Mouse (Mus musculus) hindbrain, embryonic 13.5 days (tissue): ENCODE results near the gene Slc39a7. TPM values are rescaled to one million over a fixed set of nuclear protein-coding genes. Genes with fewer than 3 reads are reported as not detected.

Experiments used
- ATAC-seq: fragments of 200-750 bp; cut with Nextera tagmentation; 2 replicates; pipeline ENCODE4 v1.8.0; 2017; ENCODE audit warnings: moderate TSS enrichment; ENCODE audit not compliant: low FRiP score
- H3K27ac ChIP-seq: fragments of 300-500 bp; sonication (generic); 2 replicates; pipeline ENCODE4 v1.5.1; 2015; ENCODE audit warnings: inconsistent platforms, mild to moderate bottlenecking, moderate library complexity
- H3K27me3 ChIP-seq: fragments of 300-500 bp; sonication (generic); 2 replicates; pipeline ENCODE4 v1.6.1; 2015; ENCODE audit warnings: mild to moderate bottlenecking, inconsistent platforms
- H3K36me3 ChIP-seq: fragments of 300-500 bp; sonication (generic); 2 replicates; pipeline ENCODE4 v1.6.1; 2015; ENCODE audit warnings: mild to moderate bottlenecking, inconsistent platforms
- H3K4me1 ChIP-seq: fragments of 300-500 bp; sonication (generic); replicated peaks from 2 replicates; pipeline ENCODE4 v1.6.1; 2015; ENCODE audit warnings: inconsistent platforms
- H3K4me2 ChIP-seq: fragments of 300-500 bp; sonication (generic); 2 replicates; pipeline ENCODE4 v1.6.1; 2015; ENCODE audit warnings: inconsistent platforms, mild to moderate bottlenecking, moderate library complexity
- H3K4me3 ChIP-seq: fragments of 300-500 bp; sonication (generic); 2 replicates; pipeline ENCODE4 v1.5.1; 2015; ENCODE audit warnings: mild to moderate bottlenecking, inconsistent platforms
- H3K9ac ChIP-seq: fragments of 300-500 bp; sonication (generic); 2 replicates; pipeline ENCODE4 v1.6.1; 2015; ENCODE audit warnings: mild to moderate bottlenecking, inconsistent platforms
- H3K9me3 ChIP-seq: fragments of 300-500 bp; sonication (generic); 2 replicates; pipeline ENCODE4 v1.6.1; 2016; ENCODE audit warnings: inconsistent platforms
- WGBS: fragments of 180-500 bp; shearing (Covaris S2); methylation state at CpG from one replicate; pipeline ENCODE4 v1.1.7; 2015; 5-methylcytosine and 5-hydroxymethylcytosine counted together
- polyA plus RNA-seq: library from polyadenylated mRNA; unstranded; fragments of >200 nt; fragmentation: Nextera tagmentation; extraction: Ambion mirVana; gene quantifications from 2 replicates; pipeline ENCODE4 v1.2.1, GENCODE M21; 2015

The Slc39a7 gene
- polyA plus RNA-seq, 1 experiment from 2014 or later: 164 TPM

GRCm38 (mm10) chr17:34038878-34039561 is 7.5 kb upstream of the Slc39a7 start, which contains the start of gene Col11a2:
TSS of gene Col11a2 (plus strand) at chr17:34039437.
- Histone ChIP-seq H3K9me3 (no peaks in the 10 kb centered on the region), H3K4me3 (peak within 1 kb of the TSS; percentile 29), H3K27ac (0 out of 2 replicates have a peak within 1 kb of the TSS, but pooled peaks have one; percentile 1), H3K9ac (peak within 1 kb of the TSS; percentile 68), H3K4me2 (peak within 1 kb of the TSS; percentile 54), H3K4me1 (peaks cover 45% of the 10 kb centered on the region), H3K27me3 (peaks cover 12% of the 10 kb centered on the region; the same call in 1 of the 2 replicates), H3K36me3 (peaks cover 41% of the 10 kb centered on the region)
- ATAC-seq: peak; percentile 63
- WGBS: 12% methylated on average over 28 of the region's 28 CpGs

DNA sequence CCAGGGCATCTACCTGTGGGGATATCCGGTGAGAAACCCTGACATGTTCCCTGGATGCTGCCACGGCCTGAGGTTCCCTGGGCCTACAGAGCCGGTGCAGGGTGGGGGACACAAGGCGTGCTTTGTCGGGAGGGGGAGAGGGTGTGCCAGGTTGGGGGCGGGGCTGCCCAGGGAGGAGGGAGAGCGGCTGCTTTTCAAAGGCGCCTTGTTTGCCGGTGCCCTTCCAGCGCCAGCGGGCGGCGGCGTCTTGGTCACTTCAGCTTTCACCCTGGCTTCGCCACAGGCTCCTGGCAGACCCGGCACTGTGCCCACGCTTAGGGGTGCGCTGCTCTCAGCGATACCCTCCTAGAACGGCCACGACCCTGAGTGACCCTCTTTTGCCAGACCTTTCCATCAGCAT is 7.0 kb upstream of the Slc39a7 start:
- peak overlapping the region; percentile 54 for H3K4me2 ChIP-seq
- H3K4me1 ChIP-seq: peaks cover 50% of the 10 kb centered on the region
- no peaks in the 10 kb centered on the region for H3K9me3 ChIP-seq
- 0 out of 2 replicates have a peak overlapping the region, but pooled peaks have one; percentile 1 for H3K27ac ChIP-seq
- ATAC-seq: peak; percentile 22; the same call in 1 of the 2 replicates
- H3K36me3 ChIP-seq: peaks cover 43% of the 10 kb centered on the region
- peak overlapping the region; percentile 68 for H3K9ac ChIP-seq
- peaks cover 12% of the 10 kb centered on the region; the same call in 1 of the 2 replicates for H3K27me3 ChIP-seq
- H3K4me3 ChIP-seq: peak overlapping the region; percentile 29
- 11% methylated on average over 20 of the region's 21 CpGs for WGBS

DNA sequence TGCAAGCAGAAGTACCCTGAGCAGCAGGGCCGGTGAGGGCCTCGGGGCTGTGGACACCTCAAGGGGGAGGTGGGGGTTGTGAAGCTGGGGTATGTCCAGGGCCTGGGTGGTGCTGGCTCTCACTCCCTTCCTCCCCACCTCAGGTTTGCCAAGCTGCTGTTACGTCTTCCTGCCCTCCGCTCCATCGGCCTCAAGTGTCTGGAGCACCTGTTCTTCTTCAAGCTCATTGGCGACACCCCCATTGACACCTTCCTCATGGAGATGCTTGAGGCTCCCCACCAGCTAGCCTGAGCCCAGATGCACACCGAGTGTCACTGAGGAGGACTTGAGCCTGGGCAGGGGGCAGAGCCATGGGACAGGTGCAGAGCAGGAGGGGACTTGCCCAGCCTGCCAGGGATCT is 5.8 kb upstream of the Slc39a7 start:
- Histone ChIP-seq H3K4me2 (no peak overlapping the region), H3K4me1 (peaks cover 62% of the 10 kb centered on the region), H3K27ac (no peak overlapping the region), H3K9ac (no peak overlapping the region), H3K36me3 (peaks cover 43% of the 10 kb centered on the region), H3K27me3 (peaks cover 12% of the 10 kb centered on the region; the same call in 1 of the 2 replicates), H3K9me3 (no peaks in the 10 kb centered on the region), H3K4me3 (no peak overlapping the region)
- no peak for ATAC-seq
- 91% methylated on average over 7 of the region's 7 CpGs for WGBS

- WGBS: 83% methylated on average over 10 of the region's 10 CpGs
- Histone ChIP-seq H3K27me3 (peaks cover 12% of the 10 kb centered on the region; the same call in 1 of the 2 replicates), H3K4me2 (no peak overlapping the region), H3K9ac (no peak overlapping the region), H3K36me3 (peaks cover 43% of the 10 kb centered on the region), H3K9me3 (no peaks in the 10 kb centered on the region), H3K4me1 (peaks cover 57% of the 10 kb centered on the region), H3K27ac (no peak overlapping the region), H3K4me3 (no peak overlapping the region)
- ATAC-seq: no peak
Measured at GRCm38 (mm10) chr17:34036647-34037046, 5.2 kb upstream of the Slc39a7 start.

DNA sequence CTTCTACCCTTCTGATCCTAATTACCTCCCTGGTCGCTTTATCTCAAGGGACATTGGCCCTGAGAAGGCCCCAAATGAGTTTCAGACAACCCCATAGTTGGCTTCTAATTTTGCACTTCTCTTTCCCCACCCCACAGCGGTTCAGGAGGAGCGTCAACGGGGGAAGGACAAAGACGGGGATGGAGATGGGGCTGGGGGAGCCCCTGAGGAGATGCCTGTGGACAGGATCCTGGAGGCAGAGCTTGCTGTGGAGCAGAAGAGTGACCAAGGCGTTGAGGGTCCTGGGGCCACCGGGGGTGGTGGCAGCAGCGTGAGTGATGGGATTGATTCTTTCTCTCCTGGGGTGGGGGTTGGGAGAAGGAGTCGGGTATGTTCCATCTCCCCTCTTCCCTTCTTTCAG is 4.0 kb upstream of the Slc39a7 start:
- Histone ChIP-seq H3K4me3 (no peak overlapping the region), H3K9me3 (no peaks in the 10 kb centered on the region), H3K36me3 (peaks cover 43% of the 10 kb centered on the region), H3K27me3 (peaks cover 8% of the 10 kb centered on the region; the same call in 1 of the 2 replicates), H3K9ac (no peak overlapping the region), H3K4me1 (peaks cover 50% of the 10 kb centered on the region), H3K27ac (no peak overlapping the region), H3K4me2 (no peak overlapping the region)
- ATAC-seq: no peak
- 87% methylated on average over 9 of the region's 9 CpGs for WGBS

- H3K27me3 ChIP-seq: peaks cover 8% of the 10 kb centered on the region; the same call in 1 of the 2 replicates
- WGBS: 74% methylated on average over 10 of the region's 10 CpGs
- H3K4me2 ChIP-seq: no peak overlapping the region
- H3K4me1 ChIP-seq: peaks cover 52% of the 10 kb centered on the region
- no peaks in the 10 kb centered on the region for H3K9me3 ChIP-seq
- no peak overlapping the region for H3K4me3 ChIP-seq
- ATAC-seq: no peak
- H3K9ac ChIP-seq: no peak overlapping the region
- H3K27ac ChIP-seq: no peak overlapping the region
- peaks cover 55% of the 10 kb centered on the region for H3K36me3 ChIP-seq
Measured at GRCm38 (mm10) chr17:34034064-34034463, 2.6 kb upstream of the Slc39a7 start.

- Histone ChIP-seq H3K4me1 (peaks cover 52% of the 10 kb centered on the region), H3K4me2 (peak overlapping the region; percentile 99), H3K27me3 (peaks cover 8% of the 10 kb centered on the region; the same call in 1 of the 2 replicates), H3K9ac (peak overlapping the region; percentile 94; the same call in 1 of the 2 replicates), H3K9me3 (no peaks in the 10 kb centered on the region), H3K36me3 (peaks cover 62% of the 10 kb centered on the region), H3K27ac (no peak overlapping the region; the same call in 1 of the 2 replicates), H3K4me3 (no peak overlapping the region)
- WGBS: 89% methylated on average over 9 of the region's 9 CpGs
- no peak for ATAC-seq
Measured at GRCm38 (mm10) chr17:34033441-34033840, 2.0 kb upstream of the Slc39a7 start.

DNA sequence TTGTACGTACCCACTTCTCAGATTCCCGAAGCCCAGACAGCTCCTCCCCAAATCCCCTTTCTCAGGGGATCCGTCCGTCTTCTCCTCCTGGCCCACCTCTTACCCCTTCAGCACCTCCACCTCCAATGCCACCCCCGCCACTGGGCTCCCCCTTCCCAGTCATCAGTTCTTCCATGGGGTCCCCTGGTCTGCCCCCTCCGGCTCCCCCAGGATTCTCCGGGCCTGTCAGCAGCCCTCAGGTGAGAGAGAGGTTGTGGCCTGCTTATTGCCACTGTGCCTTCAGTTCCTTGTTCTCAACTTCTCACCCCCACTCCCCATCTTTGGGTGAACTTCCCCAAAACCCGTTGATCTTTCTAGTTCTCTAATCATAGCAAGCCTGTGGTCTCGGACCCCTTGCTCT is 1.3 kb upstream of the Slc39a7 start:
- ATAC-seq: no peak
- peak overlapping the region; percentile 99 for H3K4me2 ChIP-seq
- H3K9me3 ChIP-seq: no peaks in the 10 kb centered on the region
- peak overlapping the region; percentile 85 for H3K4me3 ChIP-seq
- peaks cover 52% of the 10 kb centered on the region for H3K4me1 ChIP-seq
- H3K27me3 ChIP-seq: peaks cover 5% of the 10 kb centered on the region; the same call in 1 of the 2 replicates
- H3K27ac ChIP-seq: peak overlapping the region; percentile 99; the same call in 1 of the 2 replicates
- peaks cover 60% of the 10 kb centered on the region for H3K36me3 ChIP-seq
- H3K9ac ChIP-seq: peak overlapping the region; percentile 94
- 66% methylated on average over 9 of the region's 9 CpGs for WGBS

- peaks cover 54% of the 10 kb centered on the region for H3K36me3 ChIP-seq
- ATAC-seq: no peak
- H3K4me2 ChIP-seq: peak overlapping the region; percentile 99
- H3K4me1 ChIP-seq: peaks cover 55% of the 10 kb centered on the region
- H3K9me3 ChIP-seq: no peaks in the 10 kb centered on the region
- H3K27me3 ChIP-seq: no peaks in the 10 kb centered on the region
- peak overlapping the region; percentile 99 for H3K27ac ChIP-seq
- H3K9ac ChIP-seq: peak overlapping the region; percentile 94
- under 1% methylated on average over 46 of the region's 48 CpGs for WGBS
- peak overlapping the region; percentile 85 for H3K4me3 ChIP-seq
Measured at GRCm38 (mm10) chr17:34032174-34032632, 721 bp upstream of the Slc39a7 start.

GRCm38 (mm10) chr17:34030861-34031326 is 588 bp downstream of the Slc39a7 start:
- H3K4me3 ChIP-seq: peak overlapping the region; percentile 85
- WGBS: 6% methylated on average over 20 of the region's 20 CpGs
- H3K4me2 ChIP-seq: peak overlapping the region; percentile 99
- H3K27me3 ChIP-seq: no peaks in the 10 kb centered on the region
- no peaks in the 10 kb centered on the region for H3K9me3 ChIP-seq
- peak overlapping the region; percentile 94 for H3K9ac ChIP-seq
- peak overlapping the region; percentile 99 for H3K27ac ChIP-seq
- H3K4me1 ChIP-seq: peaks cover 68% of the 10 kb centered on the region
- H3K36me3 ChIP-seq: peaks cover 41% of the 10 kb centered on the region
- no peak for ATAC-seq

DNA sequence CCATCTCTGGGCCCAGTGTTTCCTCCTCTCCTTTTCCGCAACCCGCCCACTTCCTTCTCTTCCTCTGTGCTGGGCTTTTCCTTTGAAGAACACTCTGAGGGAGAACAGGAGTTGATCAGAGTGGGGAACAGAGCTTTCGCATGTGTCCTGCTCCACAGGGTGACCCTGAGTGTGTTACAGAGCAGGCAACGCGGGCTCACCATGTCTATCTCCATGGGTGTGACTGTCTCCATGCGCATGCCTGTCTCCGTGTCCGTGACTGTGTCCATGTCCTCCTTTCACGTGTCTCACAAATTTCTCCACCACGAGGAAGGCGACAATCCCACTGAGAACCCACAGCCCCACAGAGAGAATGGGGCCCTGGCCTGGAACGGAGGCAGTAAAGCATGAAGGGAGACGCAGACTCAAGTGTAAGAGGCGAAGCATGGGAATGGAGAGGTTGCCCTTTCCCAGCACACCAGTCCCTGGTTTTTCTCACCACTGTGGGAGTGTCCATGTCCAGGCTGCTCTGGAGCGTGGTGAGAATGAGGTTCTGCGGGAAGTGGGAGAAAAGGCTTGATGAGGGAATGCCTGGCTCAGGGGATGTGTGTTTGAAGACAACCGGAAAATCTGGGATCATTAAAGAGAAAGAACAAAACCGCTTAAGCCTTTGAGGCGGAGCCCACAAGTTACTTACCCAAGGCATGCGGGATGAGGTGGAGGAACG is 1.4 kb downstream of the Slc39a7 start:
- H3K4me3 ChIP-seq: peak overlapping the region; percentile 85
- H3K9me3 ChIP-seq: no peaks in the 10 kb centered on the region
- peak overlapping the region; percentile 99; the same call in 1 of the 2 replicates for H3K27ac ChIP-seq
- peak overlapping the region; percentile 99 for H3K4me2 ChIP-seq
- H3K27me3 ChIP-seq: no peaks in the 10 kb centered on the region
- peaks cover 76% of the 10 kb centered on the region for H3K4me1 ChIP-seq
- no peak for ATAC-seq
- WGBS: 72% methylated on average over 21 of the region's 21 CpGs
- peaks cover 32% of the 10 kb centered on the region for H3K36me3 ChIP-seq
- H3K9ac ChIP-seq: peak overlapping the region; percentile 94
